Mouse (Mus musculus): Measurements from ENCODE around the gene Thoc5. TPM values are rescaled to one million over a fixed set of nuclear protein-coding genes. Genes with fewer than 3 reads are reported as not detected.

The Thoc5 gene
- polyA plus RNA-seq, 1 experiment from 2014 or later = 61.1 TPM

GRCm38 (mm10) chr11:4861816-4862604, 33.1 kb upstream of the Thoc5 start:
- no peak for ATAC-seq (ENCODE audit: insufficient read depth, low FRiP score, low TSS enrichment)
- H3K27ac ChIP-seq (ENCODE audit: low read depth, low read length) = no peak overlapping the region

GRCm38 (mm10) chr11:4862730-4863129, 32.4 kb upstream of the Thoc5 start:
- Histone ChIP-seq H3K9ac (ENCODE audit: low read length) (no peak overlapping the region), H3K4me3 (ENCODE audit: low read depth, low read length) (no peak overlapping the region), H3K36me3 (ENCODE audit: control insufficient read depth, insufficient read depth, low read length) (no peaks in the 10 kb centered on the region), H3K4me1 (ENCODE audit: control insufficient read depth, insufficient read depth, low read length) (no peaks in the 10 kb centered on the region), H3K9me3 (ENCODE audit: control insufficient read depth, low read length) (no peaks in the 10 kb centered on the region), H3K27me3 (ENCODE audit: control insufficient read depth, insufficient read depth, low read length) (no peaks in the 10 kb centered on the region), H3K27ac (ENCODE audit: low read depth, low read length) (no peak overlapping the region), H3K4me2 (ENCODE audit: low read depth) (no peak overlapping the region)
- WGBS = 90% methylated on average over 1 of the region's 1 CpGs
- ATAC-seq (ENCODE audit: insufficient read depth, low FRiP score, low TSS enrichment) = no peak
- no peak for DNase-seq (ENCODE audit: low spot score)

More at GRCm38 (mm10) chr11:4861816-4862604, 33.1 kb upstream of the Thoc5 start:
- no peaks in the 10 kb centered on the region for H3K36me3 ChIP-seq (ENCODE audit: control insufficient read depth, insufficient read depth, low read length)
- H3K27me3 ChIP-seq (ENCODE audit: control insufficient read depth, insufficient read depth, low read length) = no peaks in the 10 kb centered on the region
- no peak for DNase-seq (ENCODE audit: low spot score)
- H3K4me3 ChIP-seq (ENCODE audit: low read depth, low read length) = no peak overlapping the region
- no peak overlapping the region for H3K9ac ChIP-seq (ENCODE audit: low read length)
- no peaks in the 10 kb centered on the region for H3K4me1 ChIP-seq (ENCODE audit: control insufficient read depth, insufficient read depth, low read length)
- 55% methylated on average over 11 of the region's 11 CpGs for WGBS
- H3K4me2 ChIP-seq (ENCODE audit: low read depth) = no peak overlapping the region
- no peaks in the 10 kb centered on the region for H3K9me3 ChIP-seq (ENCODE audit: control insufficient read depth, low read length)

GRCm38 (mm10) chr11:4865645-4866251, 29.4 kb upstream of the Thoc5 start:
- no peak overlapping the region for H3K9ac ChIP-seq (ENCODE audit: low read length)
- H3K4me3 ChIP-seq (ENCODE audit: low read depth, low read length) = no peak overlapping the region
- 33% methylated on average over 10 of the region's 10 CpGs for WGBS
- ATAC-seq (ENCODE audit: insufficient read depth, low FRiP score, low TSS enrichment) (no peak), DNase-seq (ENCODE audit: low spot score) (peak; percentile 62)
- no peaks in the 10 kb centered on the region for H3K36me3 ChIP-seq (ENCODE audit: control insufficient read depth, insufficient read depth, low read length)
- no peaks in the 10 kb centered on the region for H3K27me3 ChIP-seq (ENCODE audit: control insufficient read depth, insufficient read depth, low read length)
- H3K4me2 ChIP-seq (ENCODE audit: low read depth) = no peak overlapping the region
- no peak overlapping the region for H3K27ac ChIP-seq (ENCODE audit: low read depth, low read length)
- H3K9me3 ChIP-seq (ENCODE audit: control insufficient read depth, low read length) = no peaks in the 10 kb centered on the region
- no peaks in the 10 kb centered on the region for H3K4me1 ChIP-seq (ENCODE audit: control insufficient read depth, insufficient read depth, low read length)

- WGBS = under 1% methylated on average over 30 of the region's 30 CpGs
- DNase-seq (ENCODE audit: low spot score) (peak; percentile 85), ATAC-seq (ENCODE audit: insufficient read depth, low FRiP score, low TSS enrichment) (peak; percentile 91)
- no peaks in the 10 kb centered on the region for H3K27me3 ChIP-seq (ENCODE audit: control insufficient read depth, insufficient read depth, low read length)
- H3K4me2 ChIP-seq (ENCODE audit: low read depth) = peak within 1 kb of the TSS; percentile 77
- H3K4me1 ChIP-seq (ENCODE audit: control insufficient read depth, insufficient read depth, low read length) = peaks cover 9% of the 10 kb centered on the region
- H3K36me3 ChIP-seq (ENCODE audit: control insufficient read depth, insufficient read depth, low read length) = no peaks in the 10 kb centered on the region
- H3K27ac ChIP-seq (ENCODE audit: low read depth, low read length) = no peak within 1 kb of the TSS
- peak within 1 kb of the TSS; percentile 81 for H3K9ac ChIP-seq (ENCODE audit: low read length)
- peak within 1 kb of the TSS; percentile 64 for H3K4me3 ChIP-seq (ENCODE audit: low read depth, low read length)
- no peaks in the 10 kb centered on the region for H3K9me3 ChIP-seq (ENCODE audit: control insufficient read depth, low read length)
Measured at GRCm38 (mm10) chr11:4873755-4874475, 21.2 kb upstream of the Thoc5 start, which contains the start of gene Nipsnap1. Nipsnap1 (plus strand) TSS chr11:4873951.

GRCm38 (mm10) chr11:4874551-4874950, 20.6 kb upstream of the Thoc5 start:
- Histone ChIP-seq H3K4me2 (ENCODE audit: low read depth) (peak overlapping the region; percentile 77), H3K9me3 (ENCODE audit: control insufficient read depth, low read length) (no peaks in the 10 kb centered on the region), H3K36me3 (ENCODE audit: control insufficient read depth, insufficient read depth, low read length) (no peaks in the 10 kb centered on the region), H3K9ac (ENCODE audit: low read length) (peak overlapping the region; percentile 81), H3K4me3 (ENCODE audit: low read depth, low read length) (peak overlapping the region; percentile 64), H3K27me3 (ENCODE audit: control insufficient read depth, insufficient read depth, low read length) (no peaks in the 10 kb centered on the region), H3K4me1 (ENCODE audit: control insufficient read depth, insufficient read depth, low read length) (peaks cover 9% of the 10 kb centered on the region), H3K27ac (ENCODE audit: low read depth, low read length) (no peak overlapping the region)
- WGBS = 7% methylated on average over 10 of the region's 10 CpGs
- DNase-seq (ENCODE audit: low spot score) (no peak), ATAC-seq (ENCODE audit: insufficient read depth, low FRiP score, low TSS enrichment) (peak; percentile 23; the same call in 1 of the 2 replicates)

- no peak for ATAC-seq (ENCODE audit: insufficient read depth, low FRiP score, low TSS enrichment)
- Histone ChIP-seq H3K4me2 (ENCODE audit: low read depth) (no peak overlapping the region), H3K9me3 (ENCODE audit: control insufficient read depth, low read length) (no peaks in the 10 kb centered on the region), H3K4me1 (ENCODE audit: control insufficient read depth, insufficient read depth, low read length) (peaks cover 4% of the 10 kb centered on the region; the same call in 1 of the 2 replicates), H3K36me3 (ENCODE audit: control insufficient read depth, insufficient read depth, low read length) (0 out of 2 replicates have a peak, but pooled peaks cover 3% of the 10 kb centered on the region), H3K9ac (ENCODE audit: low read length) (no peak overlapping the region), H3K4me3 (ENCODE audit: low read depth, low read length) (no peak overlapping the region), H3K27ac (ENCODE audit: low read depth, low read length) (no peak overlapping the region), H3K27me3 (ENCODE audit: control insufficient read depth, insufficient read depth, low read length) (no peaks in the 10 kb centered on the region)
- no peak for DNase-seq (ENCODE audit: low spot score)
- 89% methylated on average over 4 of the region's 4 CpGs for WGBS
Measured at GRCm38 (mm10) chr11:4881087-4881486, 14.0 kb upstream of the Thoc5 start.

- ATAC-seq (ENCODE audit: insufficient read depth, low FRiP score, low TSS enrichment) = no peak
- peaks cover 4% of the 10 kb centered on the region; the same call in 1 of the 2 replicates for H3K4me1 ChIP-seq (ENCODE audit: control insufficient read depth, insufficient read depth, low read length)
- WGBS = 39% methylated on average over 14 of the region's 14 CpGs
- H3K4me3 ChIP-seq (ENCODE audit: low read depth, low read length) = no peak overlapping the region
- H3K27ac ChIP-seq (ENCODE audit: low read depth, low read length) = no peak overlapping the region
- H3K36me3 ChIP-seq (ENCODE audit: control insufficient read depth, insufficient read depth, low read length) = peaks cover 5% of the 10 kb centered on the region; the same call in 1 of the 2 replicates
- no peak overlapping the region for H3K9ac ChIP-seq (ENCODE audit: low read length)
- H3K9me3 ChIP-seq (ENCODE audit: control insufficient read depth, low read length) = no peaks in the 10 kb centered on the region
- H3K4me2 ChIP-seq (ENCODE audit: low read depth) = no peak overlapping the region
- H3K27me3 ChIP-seq (ENCODE audit: control insufficient read depth, insufficient read depth, low read length) = no peaks in the 10 kb centered on the region
- DNase-seq (ENCODE audit: low spot score) = peak; percentile 40
Measured at GRCm38 (mm10) chr11:4882892-4883627, 12.1 kb upstream of the Thoc5 start.

GRCm38 (mm10) chr11:4885385-4885903, 9.7 kb upstream of the Thoc5 start:
- H3K4me2 ChIP-seq (ENCODE audit: low read depth) = no peak overlapping the region

More at GRCm38 (mm10) chr11:4885385-4885903, 9.7 kb upstream of the Thoc5 start:
- H3K9ac ChIP-seq (ENCODE audit: low read length) = no peak overlapping the region
- ATAC-seq (ENCODE audit: insufficient read depth, low FRiP score, low TSS enrichment) (no peak), DNase-seq (ENCODE audit: low spot score) (peak; percentile 62)
- 70% methylated on average over 2 of the region's 2 CpGs for WGBS
- no peak overlapping the region for H3K27ac ChIP-seq (ENCODE audit: low read depth, low read length)
- H3K36me3 ChIP-seq (ENCODE audit: control insufficient read depth, insufficient read depth, low read length) = peaks cover 11% of the 10 kb centered on the region
- H3K4me3 ChIP-seq (ENCODE audit: low read depth, low read length) = no peak overlapping the region
- H3K9me3 ChIP-seq (ENCODE audit: control insufficient read depth, low read length) = no peaks in the 10 kb centered on the region
- H3K27me3 ChIP-seq (ENCODE audit: control insufficient read depth, insufficient read depth, low read length) = no peaks in the 10 kb centered on the region
- peaks cover 4% of the 10 kb centered on the region; the same call in 1 of the 2 replicates for H3K4me1 ChIP-seq (ENCODE audit: control insufficient read depth, insufficient read depth, low read length)
